Mouse (Mus musculus) neural tube, embryonic 14.5 days (tissue): ENCODE measurements around the gene Aldh1a3. TPM values are rescaled to one million over a fixed set of nuclear protein-coding genes. Genes with fewer than 3 reads are reported as not detected.

Experiments
- ATAC-seq: fragments of 200-750 bp; cut with Nextera tagmentation; 2 replicates; pipeline ENCODE4 v1.8.0; 2017; ENCODE audit warnings: low read depth, mild to moderate bottlenecking, moderate TSS enrichment, moderate library complexity
- H3K27ac ChIP-seq: fragments of 300-500 bp; sonication (generic); 2 replicates; pipeline ENCODE4 v1.5.1; 2014; ENCODE audit warnings: low read depth, mild to moderate bottlenecking, control low read depth, low read length, moderate library complexity, mixed read lengths
- H3K27me3 ChIP-seq: fragments of 300-500 bp; sonication (generic); 2 replicates; pipeline ENCODE4 v1.6.1; 2014; ENCODE audit warnings: low read length; ENCODE audit not compliant: control insufficient read depth, insufficient read depth
- H3K36me3 ChIP-seq: fragments of 300-500 bp; sonication (generic); 2 replicates; pipeline ENCODE4 v1.6.1; 2014; ENCODE audit warnings: low read length, mixed read lengths; ENCODE audit not compliant: control insufficient read depth, insufficient read depth
- H3K4me1 ChIP-seq: fragments of 300-500 bp; sonication (generic); 2 replicates; pipeline ENCODE4 v1.6.1; 2014; ENCODE audit warnings: low read length; ENCODE audit not compliant: control insufficient read depth, insufficient read depth
- H3K4me2 ChIP-seq: fragments of 300-500 bp; sonication (generic); 2 replicates; pipeline ENCODE4 v1.6.1; 2014; ENCODE audit warnings: mild to moderate bottlenecking, low read depth, low read length, control low read depth
- H3K4me3 ChIP-seq: fragments of 300-500 bp; sonication (generic); 2 replicates; pipeline ENCODE4 v1.5.1; 2014; ENCODE audit warnings: low read depth, low read length, control low read depth, mixed read lengths
- H3K9ac ChIP-seq: fragments of 300-500 bp; sonication (generic); replicated peaks from 2 replicates; pipeline ENCODE4 v1.6.1; 2014; ENCODE audit warnings: low read depth, mild to moderate bottlenecking, control low read depth, low read length, mixed read lengths
- H3K9me3 ChIP-seq: fragments of 300-500 bp; sonication (generic); 2 replicates; pipeline ENCODE4 v1.6.1; 2016; ENCODE audit warnings: low read length; ENCODE audit not compliant: control insufficient read depth
- WGBS: fragments of 180-500 bp; shearing (Covaris S2); extraction: QIAGEN DNeasy Blood & Tissue Kit; methylation state at CpG from one replicate; pipeline ENCODE4 v1.1.7; 2014; 5-methylcytosine and 5-hydroxymethylcytosine counted together
- polyA plus RNA-seq: library from polyadenylated mRNA; unstranded; fragments of >200 nt; fragmentation: Nextera tagmentation; extraction: Ambion mirVana; gene quantifications from 2 replicates; pipeline ENCODE4 v1.2.1, GENCODE M21; 2014

The Aldh1a3 gene
- polyA plus RNA-seq, 1 experiment from 2014 or later = 3.5 TPM

- Histone ChIP-seq H3K27ac (no peak within 1 kb of the TSS), H3K4me1 (no peaks in the 10 kb centered on the region), H3K9ac (no peak within 1 kb of the TSS), H3K4me3 (no peak within 1 kb of the TSS), H3K27me3 (no peaks in the 10 kb centered on the region), H3K36me3 (no peaks in the 10 kb centered on the region), H3K9me3 (no peaks in the 10 kb centered on the region), H3K4me2 (no peak within 1 kb of the TSS)
- ATAC-seq = no peak
- WGBS = 70% methylated on average over 2 of the region's 2 CpGs
Measured at GRCm38 (mm10) chr7:66365904-66366303, 61.4 kb downstream of the Aldh1a3 start, which contains the start of gene Gm10974. TSS of gene Gm10974 (plus strand) at chr7:66365905.

DNA sequence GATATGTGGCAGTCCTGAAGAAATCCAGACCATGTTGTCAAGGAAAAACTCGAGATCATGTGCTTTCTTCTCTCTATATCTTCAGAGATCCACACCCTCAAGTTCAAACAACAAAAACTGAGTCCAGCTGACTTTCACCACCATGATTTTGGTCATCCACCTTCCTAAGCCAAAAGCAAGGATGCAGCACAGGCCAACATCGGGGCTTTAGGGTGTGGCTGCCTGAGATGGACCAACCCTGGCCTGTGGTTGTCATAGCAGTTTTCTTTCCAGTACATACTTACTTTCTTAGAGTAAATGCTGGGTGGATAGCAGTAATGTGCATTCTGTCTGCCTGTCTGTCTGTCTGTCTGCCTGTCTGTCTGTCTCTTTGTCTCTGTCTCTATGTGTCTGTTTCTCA lies 61.9 kb downstream of the Aldh1a3 start:
- Histone ChIP-seq H3K4me2 (no peak overlapping the region), H3K9me3 (no peaks in the 10 kb centered on the region), H3K9ac (no peak overlapping the region), H3K4me1 (no peaks in the 10 kb centered on the region), H3K36me3 (no peaks in the 10 kb centered on the region), H3K27ac (no peak overlapping the region), H3K4me3 (no peak overlapping the region), H3K27me3 (no peaks in the 10 kb centered on the region)
- 81% methylated on average over 2 of the region's 2 CpGs for WGBS
- no peak for ATAC-seq

DNA sequence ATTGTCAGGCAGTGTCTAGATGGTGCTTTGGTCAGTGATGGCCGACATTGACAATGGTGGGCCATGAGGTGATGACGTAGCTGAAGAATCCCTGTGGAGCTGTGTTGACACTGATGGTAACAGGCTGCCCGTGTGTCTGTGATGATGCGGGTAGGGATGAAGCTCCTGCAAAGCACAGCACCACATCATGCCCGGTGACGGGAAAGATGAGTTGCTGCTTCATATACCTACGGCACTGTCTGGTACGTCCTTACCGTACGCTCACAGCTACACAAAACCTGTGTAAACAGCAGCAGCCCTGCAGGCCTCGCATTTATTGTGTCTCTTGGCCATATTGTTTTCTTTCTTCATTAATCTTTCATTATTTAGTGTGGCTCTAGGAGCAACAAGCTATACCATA lies 62.8 kb downstream of the Aldh1a3 start:
- no peak for ATAC-seq
- H3K4me2 ChIP-seq = no peak overlapping the region
- no peaks in the 10 kb centered on the region for H3K9me3 ChIP-seq
- H3K9ac ChIP-seq = no peak overlapping the region
- no peaks in the 10 kb centered on the region for H3K27me3 ChIP-seq
- 93% methylated on average over 11 of the region's 11 CpGs for WGBS
- no peaks in the 10 kb centered on the region for H3K4me1 ChIP-seq
- no peak overlapping the region for H3K27ac ChIP-seq
- no peaks in the 10 kb centered on the region for H3K36me3 ChIP-seq
- H3K4me3 ChIP-seq = no peak overlapping the region

DNA sequence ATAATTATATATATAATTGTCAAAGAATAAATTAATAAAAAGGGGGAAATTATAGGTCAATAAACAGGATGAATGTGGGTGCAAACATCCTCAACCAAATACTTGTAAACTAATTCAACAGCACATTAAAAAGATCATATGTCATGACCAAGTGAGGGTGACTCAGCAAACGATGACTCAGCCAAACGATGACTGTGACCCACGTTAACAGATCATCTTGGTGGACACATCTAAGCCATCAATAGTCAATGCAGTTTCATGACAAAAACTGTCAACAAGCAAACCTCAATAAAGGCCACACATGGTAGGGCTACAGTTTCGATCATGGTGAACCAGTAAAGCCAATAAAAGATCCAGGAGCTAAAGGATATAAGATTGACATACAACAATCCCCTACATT lies 68.3 kb downstream of the Aldh1a3 start:
- H3K9me3 ChIP-seq = no peaks in the 10 kb centered on the region
- H3K9ac ChIP-seq = no peak overlapping the region
- H3K27me3 ChIP-seq = no peaks in the 10 kb centered on the region
- H3K4me3 ChIP-seq = no peak overlapping the region
- no peaks in the 10 kb centered on the region for H3K4me1 ChIP-seq
- H3K27ac ChIP-seq = no peak overlapping the region
- no peak overlapping the region for H3K4me2 ChIP-seq
- 90% methylated on average over 4 of the region's 4 CpGs for WGBS
- no peak for ATAC-seq
- no peaks in the 10 kb centered on the region for H3K36me3 ChIP-seq

DNA sequence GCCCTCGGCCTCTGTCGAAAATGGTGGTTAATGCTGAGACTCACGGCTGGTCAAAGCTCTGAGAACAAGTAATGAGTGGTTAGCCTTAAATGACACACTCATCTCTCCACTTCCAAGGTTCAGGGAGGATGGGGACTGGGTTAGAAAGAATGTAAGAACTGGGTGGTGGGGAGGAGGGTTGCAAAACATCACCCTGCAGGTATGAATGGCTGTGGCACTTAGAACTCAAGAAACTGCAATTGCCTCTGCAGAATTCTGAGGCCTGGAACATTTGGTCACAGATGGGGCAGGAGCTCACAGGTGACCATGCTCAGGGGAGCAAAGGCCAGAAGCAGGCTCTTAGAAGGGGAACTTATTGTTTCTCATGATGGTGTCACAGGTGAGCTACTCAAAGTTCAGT lies 68.9 kb downstream of the Aldh1a3 start:
- WGBS = 92% methylated on average over 3 of the region's 3 CpGs
- H3K9me3 ChIP-seq = no peaks in the 10 kb centered on the region
- H3K4me1 ChIP-seq = no peaks in the 10 kb centered on the region
- ATAC-seq = no peak
- H3K4me2 ChIP-seq = no peak overlapping the region
- no peaks in the 10 kb centered on the region for H3K27me3 ChIP-seq
- no peaks in the 10 kb centered on the region for H3K36me3 ChIP-seq
- no peak overlapping the region for H3K9ac ChIP-seq
- H3K27ac ChIP-seq = no peak overlapping the region
- no peak overlapping the region for H3K4me3 ChIP-seq

DNA sequence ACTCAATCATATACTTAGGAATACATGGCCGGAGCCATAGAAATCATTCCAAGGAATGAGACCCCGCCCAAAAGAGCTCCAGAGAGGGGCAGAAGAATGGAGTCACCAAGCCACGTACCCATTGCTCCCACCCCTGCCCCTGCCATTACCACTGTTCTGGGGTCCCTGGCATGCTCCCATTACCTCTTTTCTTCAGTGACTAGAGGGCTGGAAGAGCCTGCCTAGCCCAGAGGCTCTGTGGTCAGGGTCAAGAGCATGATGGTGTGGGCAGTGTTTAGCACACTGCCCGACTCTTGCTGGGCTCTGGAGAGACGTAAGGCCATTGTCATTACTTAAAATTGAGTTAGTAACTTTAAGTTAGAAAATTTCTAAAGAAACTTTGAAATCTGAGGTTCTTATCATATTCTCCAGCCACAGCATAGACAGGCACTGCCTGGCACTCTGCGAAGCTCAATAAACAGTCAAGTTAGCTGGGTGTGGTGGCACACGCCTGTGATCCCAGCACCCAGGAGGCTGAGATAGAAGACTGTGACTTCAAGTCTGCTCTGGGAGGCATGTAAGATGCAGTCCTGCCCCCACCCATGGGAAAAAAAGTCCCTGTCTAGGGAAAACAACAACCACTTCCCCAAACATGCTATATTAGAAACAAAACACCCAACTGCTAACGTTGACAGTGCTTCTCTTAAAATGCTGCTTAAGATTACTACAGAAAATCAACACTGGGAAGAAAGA lies 71.4 kb downstream of the Aldh1a3 start:
- no peaks in the 10 kb centered on the region for H3K27me3 ChIP-seq
- ATAC-seq = no peak
- no peaks in the 10 kb centered on the region for H3K36me3 ChIP-seq
- H3K4me2 ChIP-seq = no peak overlapping the region
- no peak overlapping the region for H3K4me3 ChIP-seq
- no peak overlapping the region for H3K27ac ChIP-seq
- 90% methylated on average over 8 of the region's 8 CpGs for WGBS
- no peaks in the 10 kb centered on the region for H3K9me3 ChIP-seq
- no peak overlapping the region for H3K9ac ChIP-seq
- H3K4me1 ChIP-seq = no peaks in the 10 kb centered on the region

GRCm38 (mm10) chr7:66354911-66355310 lies 72.4 kb downstream of the Aldh1a3 start:
- no peak for ATAC-seq
- Histone ChIP-seq H3K36me3 (no peaks in the 10 kb centered on the region), H3K4me3 (no peak overlapping the region), H3K4me1 (no peaks in the 10 kb centered on the region), H3K9ac (no peak overlapping the region), H3K4me2 (no peak overlapping the region), H3K27ac (no peak overlapping the region), H3K9me3 (no peaks in the 10 kb centered on the region), H3K27me3 (no peaks in the 10 kb centered on the region)
- 55% methylated on average over 3 of the region's 3 CpGs for WGBS

- 86% methylated on average over 4 of the region's 4 CpGs for WGBS
- no peak for ATAC-seq
- H3K9ac ChIP-seq = no peak overlapping the region
- no peak overlapping the region for H3K27ac ChIP-seq
- H3K27me3 ChIP-seq = no peaks in the 10 kb centered on the region
- H3K36me3 ChIP-seq = no peaks in the 10 kb centered on the region
- no peaks in the 10 kb centered on the region for H3K9me3 ChIP-seq
- no peak overlapping the region for H3K4me2 ChIP-seq
- no peak overlapping the region for H3K4me3 ChIP-seq
- peaks cover 3% of the 10 kb centered on the region for H3K4me1 ChIP-seq
Measured at GRCm38 (mm10) chr7:66351074-66351473, 76.2 kb downstream of the Aldh1a3 start.

DNA sequence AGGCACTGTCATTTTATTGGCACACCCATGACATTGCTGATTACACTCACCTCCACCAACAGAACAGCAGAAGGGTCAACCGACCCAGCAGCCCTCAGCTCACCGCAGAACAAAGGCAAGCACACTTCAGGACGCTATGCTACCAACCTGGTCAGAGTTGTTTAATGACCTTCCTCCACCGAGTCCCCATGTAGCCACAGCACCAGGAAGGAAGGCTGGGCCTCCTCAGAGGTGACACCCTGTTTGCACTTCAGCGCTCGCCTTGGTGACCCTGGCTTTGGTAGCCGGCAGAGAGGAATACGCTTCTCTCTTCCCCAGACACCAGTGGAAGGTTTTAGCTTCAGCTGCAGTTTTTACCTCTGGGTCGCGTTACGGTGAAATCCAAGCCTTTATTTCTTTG lies 77.6 kb downstream of the Aldh1a3 start:
- Histone ChIP-seq H3K9me3 (no peaks in the 10 kb centered on the region), H3K9ac (no peak overlapping the region), H3K27ac (no peak overlapping the region), H3K27me3 (no peaks in the 10 kb centered on the region), H3K4me1 (peaks cover 3% of the 10 kb centered on the region), H3K4me3 (no peak overlapping the region), H3K36me3 (no peaks in the 10 kb centered on the region), H3K4me2 (no peak overlapping the region)
- WGBS = 62% methylated on average over 11 of the region's 11 CpGs
- ATAC-seq = no peak
